Mouse (Mus musculus): ENCODE data around the gene Ndufa8.

DNA sequence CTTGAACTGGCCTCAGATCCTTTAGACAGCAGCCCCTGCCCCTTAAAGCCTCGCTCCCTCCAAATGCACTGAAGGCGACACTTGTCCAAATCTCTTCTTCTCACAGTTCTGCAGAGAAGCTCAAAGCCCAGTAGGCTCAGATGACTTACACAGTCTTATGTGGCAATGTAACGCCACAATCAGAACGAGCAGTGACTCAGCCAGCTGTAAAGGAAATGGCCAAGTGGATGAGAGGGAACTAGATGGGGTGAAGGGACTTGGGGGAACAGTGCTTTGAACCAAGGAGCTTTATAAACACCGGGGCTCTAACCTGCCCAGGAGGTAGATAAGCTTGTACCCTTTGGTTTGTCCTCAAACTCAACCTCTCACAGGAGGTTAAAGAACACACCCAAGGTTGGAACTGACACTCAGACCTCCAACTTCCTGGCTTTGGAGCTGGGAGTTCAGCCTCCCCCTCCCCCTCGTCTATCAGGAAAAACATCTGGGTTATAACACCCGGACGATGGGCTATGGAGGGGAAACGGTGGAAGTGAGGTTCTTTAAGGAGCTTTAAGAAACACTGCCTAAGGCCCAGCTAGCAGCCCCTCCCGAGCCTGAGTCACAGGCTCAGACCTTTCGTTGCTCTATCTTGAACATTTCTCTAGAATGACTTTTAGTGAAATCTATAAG, 13.7 kb downstream of the Ndufa8 start:
- TF ChIP-seq CTCF (IDR thresholded peaks at IDR 0.05; ENCODE audit: insufficient read depth, low read depth, low read length) = no peak
- TF ChIP-seq POLR2A (IDR thresholded peaks at IDR 0.05; ENCODE audit: insufficient read depth, low read depth, low read length) = no peak

Data from olfactory bulb, adult 2 months (tissue).